Mouse (Mus musculus): Measurements from ENCODE around the gene Elmod1.
A peak's percentile ranks its signal among the peaks of the same experiment; 100 is the strongest.

Elmod1 gene

GRCm38 (mm10) chr9:53906798-53907197, 68.3 kb downstream of the Elmod1 start:
- DNase-seq, result no peak

- no peak for DNase-seq
Measured at GRCm38 (mm10) chr9:53905418-53905817, 69.7 kb downstream of the Elmod1 start.

GRCm38 (mm10) chr9:53903215-53903842, 71.8 kb downstream of the Elmod1 start:
- DNase-seq, result no peak

- DNase-seq, result no peak
Measured at GRCm38 (mm10) chr9:53899836-53900235, 75.3 kb downstream of the Elmod1 start.

GRCm38 (mm10) chr9:53895827-53896226, 79.3 kb downstream of the Elmod1 start:
- no peak for DNase-seq

- DNase-seq, result peak in 1 of 2 experiments; percentile 17
Measured at GRCm38 (mm10) chr9:53890075-53890474, 85.0 kb downstream of the Elmod1 start.

GRCm38 (mm10) chr9:53883588-53884280, 91.4 kb downstream of the Elmod1 start:
- no peak for DNase-seq

- DNase-seq, result no peak
Measured at GRCm38 (mm10) chr9:53877423-53877822, 97.7 kb downstream of the Elmod1 start.

GRCm38 (mm10) chr9:53873239-53873638, 101.9 kb downstream of the Elmod1 start:
- no peak for DNase-seq
